Mouse (Mus musculus) left cerebral cortex, postnatal 10 days (tissue): ENCODE measurements at regions not wholly inside any gene's neighbourhood (a gene's known extent, or its start where the extent isn't known, plus 50 kb on each side); places are given as distances from the start of the nearest gene placed in this dataset.

Experiments
- DNase-seq, 2 experiments: peaks; one replicate each; pipeline ENCODE4 v3.0.0; 2021 to 2022; ENCODE audit warnings: low spot score in 2 of 2, mixed read lengths in 1 of 2; ENCODE audit errors: extremely low spot score in 1 of 2
- intact Hi-C: fragments of 180-260 bp; cut with DNase I; formaldehyde crosslinking; loops from one replicate; pipeline ENCODE4 v1.15.1; 2025

DNA sequence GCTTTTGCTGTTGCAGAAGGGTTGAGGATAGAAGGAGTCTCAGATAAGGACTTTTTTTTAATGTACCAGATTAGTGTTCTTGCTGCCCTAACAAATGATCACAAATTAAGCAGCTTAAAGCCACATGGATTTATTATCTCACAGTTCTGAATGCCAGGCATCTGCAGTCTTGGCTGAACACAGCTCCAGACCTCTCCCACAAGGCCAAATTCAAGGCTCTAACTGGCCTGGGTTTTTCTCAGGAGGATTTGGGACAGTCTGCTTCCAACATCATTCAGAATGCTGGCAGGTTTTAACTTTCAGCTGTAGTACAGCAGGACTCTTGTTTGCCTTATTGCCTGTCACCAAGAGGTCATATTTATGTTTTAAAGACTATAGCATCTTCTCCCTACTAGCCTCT lies 329.7 kb upstream of the Chrm2 start:
- intact Hi-C loops = no loop called here
- DNase-seq = no peak

DNA sequence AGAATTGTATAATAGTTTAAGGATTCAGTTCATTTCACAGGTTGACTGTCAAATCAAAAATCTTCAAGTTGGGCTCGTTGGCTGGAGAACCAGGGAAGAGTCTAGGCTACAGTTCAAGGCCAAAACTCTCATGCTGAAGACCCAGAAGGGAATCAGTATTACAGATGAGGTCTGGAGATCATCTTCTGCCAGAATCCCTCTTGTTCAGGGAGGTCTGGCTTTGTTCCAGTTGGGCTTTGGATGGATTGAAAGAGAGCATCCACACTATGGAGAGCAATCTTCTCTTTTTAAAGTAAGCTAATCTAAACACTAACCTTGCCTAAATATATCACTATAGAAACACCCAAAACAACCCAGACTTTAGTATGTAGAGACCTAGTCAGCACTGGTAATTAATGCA lies 327.5 kb upstream of the Chrm2 start:
- intact Hi-C loops = no loop called here
- DNase-seq = no peak

DNA sequence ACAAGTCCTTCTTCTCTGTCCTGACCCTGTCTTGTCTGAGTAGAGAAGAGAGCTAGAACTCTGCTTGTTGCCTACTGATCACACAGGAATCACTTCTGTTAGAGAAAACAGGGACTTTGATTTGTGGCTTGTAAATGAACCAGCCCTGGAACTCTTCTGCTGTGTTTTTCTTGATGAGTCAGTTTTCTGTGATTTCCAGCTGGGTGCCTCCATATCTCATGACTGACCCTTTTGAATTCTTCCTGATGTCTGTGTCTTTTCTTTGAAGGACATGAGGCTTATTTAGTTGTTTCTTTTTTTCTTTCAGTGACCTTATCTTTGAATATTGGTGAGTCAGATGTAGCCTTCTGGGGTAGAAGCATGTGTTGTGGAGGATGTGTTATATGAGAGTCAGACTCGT lies 323.0 kb upstream of the Chrm2 start:
- DNase-seq = no peak
- intact Hi-C loops = no loop called here

DNA sequence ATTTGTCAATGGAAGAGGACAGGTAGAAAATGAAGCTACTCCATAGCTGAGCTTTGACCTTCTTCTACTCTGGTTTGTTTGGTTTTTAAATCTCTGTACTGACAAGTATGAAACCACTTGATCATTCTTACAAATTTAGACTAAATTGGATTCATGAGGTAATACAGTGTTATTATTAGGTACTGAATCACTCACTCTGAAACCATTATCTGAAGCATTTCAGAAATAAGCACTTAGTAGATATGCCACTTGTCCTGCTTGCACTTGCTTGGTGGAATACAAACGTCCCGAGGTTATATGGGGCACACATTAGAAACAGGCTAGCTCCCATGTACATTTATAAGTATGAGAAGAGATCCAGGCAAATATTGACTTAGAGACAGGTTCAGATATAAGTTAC lies 319.2 kb upstream of the Chrm2 start:
- intact Hi-C loops = no loop called here
- DNase-seq = no peak

DNA sequence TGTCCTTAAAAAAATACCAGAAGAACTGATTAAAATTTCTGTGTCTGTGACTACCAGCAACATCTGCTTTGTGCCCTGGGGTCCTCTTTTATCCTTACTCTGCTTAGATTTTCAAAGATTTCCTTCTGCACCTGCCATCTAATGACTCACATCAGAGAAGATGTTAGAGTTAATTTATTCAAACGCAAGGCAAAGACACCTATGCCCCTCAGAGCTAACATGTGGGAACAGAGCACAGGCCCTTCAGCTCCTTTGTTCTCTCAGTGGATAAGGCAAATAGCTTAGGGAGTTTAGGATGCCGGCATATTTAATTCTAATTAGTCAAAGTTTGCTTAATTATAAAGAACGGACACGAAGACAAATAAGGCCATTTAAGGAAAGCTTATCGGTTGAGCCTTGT lies 308.3 kb upstream of the Chrm2 start:
- DNase-seq = no peak
- intact Hi-C loops = no loop called here

DNA sequence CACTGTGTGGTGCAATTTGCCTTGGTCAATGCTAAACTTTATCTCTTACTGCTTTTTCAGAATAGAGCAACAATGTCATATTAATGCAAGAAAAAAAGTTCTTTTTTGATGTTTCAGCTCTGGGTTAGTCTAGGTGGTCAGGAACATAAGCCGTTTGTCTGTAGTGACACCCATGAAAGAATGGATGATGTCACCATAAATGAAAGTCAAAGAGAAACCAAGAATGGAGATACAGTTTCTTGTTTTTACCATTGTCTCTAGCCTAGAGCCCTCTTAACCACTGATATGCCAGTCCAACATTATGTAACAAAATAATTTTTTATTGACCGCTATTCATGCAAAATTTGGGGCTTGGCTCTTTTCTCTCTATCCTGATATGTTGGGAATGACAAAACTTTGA lies 294.3 kb upstream of the Chrm2 start:
- DNase-seq = no peak
- intact Hi-C loops = no loop called here

DNA sequence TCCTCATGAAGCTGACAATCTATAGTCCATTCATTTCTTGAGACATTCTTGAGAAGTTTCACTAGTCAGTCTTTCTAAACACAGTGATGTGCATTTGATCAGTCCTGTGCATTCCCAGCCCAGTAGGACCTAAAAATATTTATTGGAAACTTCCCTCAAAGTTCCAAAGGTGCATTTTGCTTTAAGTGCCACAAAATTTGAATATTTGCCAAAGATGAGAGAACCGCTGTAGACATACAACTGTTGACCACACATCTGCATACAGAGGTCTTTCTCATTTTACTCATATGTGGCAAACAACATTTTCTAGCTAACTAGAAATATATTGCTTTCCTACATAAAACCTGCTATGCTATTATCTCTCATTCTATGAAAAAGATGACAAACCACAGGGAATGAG lies 293.8 kb upstream of the Chrm2 start:
- intact Hi-C loops = no loop called here
- DNase-seq = no peak

DNA sequence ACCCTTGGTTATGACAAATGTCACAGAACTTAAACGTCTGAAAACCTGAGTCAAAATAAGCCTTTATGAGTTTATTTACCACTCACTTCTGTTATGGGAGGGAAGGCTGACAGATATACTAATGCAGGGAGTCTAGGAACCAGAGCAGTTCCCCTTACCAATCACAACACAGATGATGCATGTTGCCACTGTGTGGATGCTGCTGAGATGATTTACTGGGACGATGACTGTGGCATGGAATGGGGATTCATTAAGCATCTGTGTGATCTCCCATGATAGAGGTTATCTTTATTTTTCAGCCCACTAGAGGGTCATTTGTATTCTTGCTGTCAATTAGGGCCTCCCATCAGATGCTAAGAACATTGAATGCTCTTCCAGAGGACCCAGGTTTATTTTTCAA lies 290.5 kb upstream of the Chrm2 start:
- intact Hi-C loops = no loop called here
- DNase-seq = no peak

DNA sequence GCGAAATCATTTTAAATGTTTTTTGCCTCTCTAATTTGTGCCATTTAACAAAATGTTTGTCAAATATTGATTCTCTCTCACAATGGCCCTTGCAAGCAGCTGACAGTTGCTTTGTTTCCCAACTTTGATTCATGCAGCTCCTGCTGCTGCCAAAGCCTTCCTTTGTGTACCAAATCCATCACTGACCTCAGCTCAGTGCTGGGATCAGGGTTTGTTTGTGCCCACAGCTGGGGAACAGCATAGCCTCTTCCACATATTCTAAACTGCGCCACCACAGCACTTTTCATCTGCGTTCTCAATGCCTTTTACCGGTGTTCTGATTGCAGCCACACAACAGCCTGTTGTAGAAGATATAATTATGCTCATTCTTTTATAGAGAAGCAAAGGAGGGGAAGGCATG lies 289.7 kb upstream of the Chrm2 start:
- intact Hi-C loops = no loop called here
- no peak for DNase-seq

DNA sequence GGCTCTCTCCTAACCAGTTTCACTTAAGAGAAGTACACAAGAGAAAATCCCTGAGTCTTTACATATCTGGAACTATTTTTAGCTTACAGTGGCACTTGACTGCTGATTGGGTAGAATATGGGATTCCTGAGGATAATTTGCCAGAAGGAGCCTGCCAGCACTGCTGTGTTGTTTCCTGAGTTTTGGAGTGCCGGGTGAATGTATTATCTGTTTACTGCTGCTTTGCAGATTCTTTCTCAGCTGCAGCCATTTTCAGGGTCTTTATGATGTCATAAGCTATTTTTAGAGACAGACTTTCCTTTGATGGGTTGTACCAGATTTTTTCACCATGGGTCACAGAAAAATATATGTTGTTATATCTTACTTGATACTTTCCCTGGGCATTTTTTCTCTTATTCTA lies 279.1 kb upstream of the Chrm2 start:
- DNase-seq = no peak
- intact Hi-C loops = no loop called here

DNA sequence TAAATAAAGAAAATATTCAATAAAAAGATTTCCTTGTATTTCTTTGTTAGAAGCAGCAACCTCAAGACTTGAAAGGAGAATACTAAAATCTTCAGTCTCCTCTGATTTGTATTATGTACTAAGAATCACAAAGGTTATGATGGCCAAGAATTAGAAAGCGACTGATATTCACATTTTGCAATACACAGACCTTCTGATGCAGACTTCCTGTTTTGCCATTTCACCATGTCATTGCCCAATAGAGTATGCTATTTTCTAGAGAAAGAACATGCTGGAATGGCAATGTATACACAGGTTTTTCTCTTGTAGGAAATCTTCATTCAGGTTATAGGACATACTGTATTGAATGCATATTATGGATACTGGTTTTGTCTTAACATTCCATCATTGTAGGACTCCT lies 250.7 kb upstream of the Chrm2 start:
- no peak for DNase-seq
- intact Hi-C loops = no loop called here

DNA sequence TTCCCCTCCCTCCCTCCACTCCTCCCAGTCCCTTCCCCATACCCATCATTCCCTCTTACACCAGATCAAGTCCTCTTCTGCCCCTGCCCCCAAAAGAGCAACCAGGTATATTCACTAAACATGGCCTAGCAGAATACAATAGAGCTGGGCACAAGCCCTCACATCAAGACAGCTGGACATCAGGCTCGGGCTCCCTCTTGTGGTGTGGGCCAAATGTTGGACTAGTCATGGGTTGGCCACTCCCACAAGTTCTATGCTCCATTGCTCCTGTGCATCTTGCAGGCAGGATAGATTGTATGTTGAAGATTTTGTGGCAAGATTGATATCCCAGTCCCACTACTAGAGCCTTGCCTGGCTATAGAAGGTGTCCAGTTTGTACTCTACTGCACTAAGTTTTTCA lies 240.6 kb upstream of the Chrm2 start:
- no peak for DNase-seq
- intact Hi-C loops = no loop called here

DNA sequence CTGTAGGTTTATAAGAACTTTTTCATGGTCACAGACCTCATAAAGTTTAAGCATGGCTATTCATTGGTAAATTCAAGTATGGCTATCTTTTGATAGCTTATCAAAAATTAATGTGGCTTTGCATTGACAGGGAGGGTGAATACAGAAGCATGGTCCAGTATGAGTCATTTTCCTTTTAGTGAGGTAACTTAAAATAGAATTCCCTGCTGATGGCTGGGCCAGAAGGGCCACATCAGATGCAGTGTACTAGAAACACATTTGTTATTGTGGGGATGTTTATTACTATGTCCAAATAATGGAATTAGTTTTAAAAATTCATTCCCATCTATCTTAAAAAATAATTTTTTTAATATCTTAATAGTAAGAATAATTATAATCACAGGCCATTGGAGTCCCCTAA lies 213.4 kb upstream of the Chrm2 start:
- intact Hi-C loops = no loop called here
- DNase-seq = no peak

DNA sequence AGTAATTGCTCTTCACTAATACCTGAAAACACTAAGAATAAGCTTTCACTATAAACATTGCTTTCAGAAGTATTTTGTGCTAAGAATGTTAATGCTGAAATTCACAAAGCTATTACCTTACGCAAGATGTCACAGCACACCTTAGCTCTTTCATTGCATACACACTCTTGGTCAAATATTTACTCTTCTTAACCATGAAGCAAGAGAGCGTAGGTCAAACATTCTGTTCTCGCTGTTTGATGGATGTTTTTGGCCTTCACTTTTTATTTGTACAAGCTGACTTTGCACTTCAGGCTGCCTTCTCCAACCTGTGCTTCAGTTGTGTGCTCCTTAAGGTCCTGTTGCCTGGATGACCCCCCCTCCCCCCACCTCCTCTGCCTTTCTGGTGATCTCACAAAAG lies 212.8 kb upstream of the Chrm2 start:
- intact Hi-C loops = no loop called here
- DNase-seq = no peak

DNA sequence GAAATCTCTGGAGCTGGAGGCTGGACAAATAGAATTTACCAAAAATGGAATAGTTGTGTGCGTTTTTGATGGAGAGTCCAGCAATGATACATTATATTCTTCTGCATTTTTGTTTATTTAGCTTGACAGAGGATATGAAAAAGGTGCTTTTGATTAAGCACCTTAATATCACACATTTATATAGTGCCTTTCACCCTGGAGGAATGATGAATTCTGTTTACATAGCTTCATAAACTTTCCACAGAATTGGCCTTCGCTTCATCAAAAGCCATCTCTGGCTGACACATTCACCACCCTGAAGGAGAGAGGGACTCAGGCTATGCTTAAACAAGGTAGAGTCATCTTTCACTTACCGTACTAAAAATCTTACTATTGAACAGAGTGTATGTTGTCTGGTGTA lies 208.0 kb upstream of the Chrm2 start:
- intact Hi-C loops = no loop called here
- DNase-seq = no peak

DNA sequence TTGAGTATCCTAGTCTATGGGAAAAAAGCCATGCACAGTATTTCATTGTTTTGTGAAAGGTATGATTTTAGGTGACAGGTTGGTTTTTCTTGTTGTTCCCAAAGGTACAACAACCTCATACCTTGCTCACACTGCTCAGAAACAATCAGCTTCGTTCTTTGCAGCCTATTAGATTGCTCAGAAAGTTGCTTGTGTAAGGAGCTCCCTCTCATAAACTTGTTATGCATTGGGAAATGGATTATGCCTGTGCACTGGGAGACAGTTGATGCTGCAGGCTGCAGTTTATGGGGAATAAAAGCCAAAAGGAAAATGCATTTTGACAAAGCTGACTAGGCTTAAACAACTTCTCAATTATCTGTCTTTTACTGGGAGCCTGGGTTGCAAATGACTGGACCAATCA lies 205.2 kb upstream of the Chrm2 start:
- DNase-seq = no peak
- intact Hi-C loops = no loop called here

DNA sequence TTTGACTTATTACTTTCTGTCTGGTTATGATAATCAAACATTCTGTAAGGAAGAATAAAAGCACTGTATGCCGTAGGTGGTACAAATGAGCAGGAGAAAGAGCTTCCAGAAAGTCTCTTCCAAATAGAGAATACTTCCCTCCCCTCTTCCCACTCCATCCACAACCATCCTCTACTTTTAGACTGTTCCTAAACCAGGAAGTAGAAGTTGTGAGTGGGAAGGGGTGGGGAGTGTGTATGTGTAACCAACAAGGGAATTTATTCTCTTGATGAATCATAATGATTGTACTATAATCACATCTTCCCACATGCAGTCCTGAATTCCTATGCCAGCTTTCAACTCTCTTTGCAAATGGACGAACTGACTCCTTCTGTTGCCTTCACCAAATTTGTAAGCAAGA lies 181.2 kb upstream of the Chrm2 start:
- DNase-seq = peak in 1 of 2 experiments; percentile 23
- intact Hi-C loops = no loop called here

DNA sequence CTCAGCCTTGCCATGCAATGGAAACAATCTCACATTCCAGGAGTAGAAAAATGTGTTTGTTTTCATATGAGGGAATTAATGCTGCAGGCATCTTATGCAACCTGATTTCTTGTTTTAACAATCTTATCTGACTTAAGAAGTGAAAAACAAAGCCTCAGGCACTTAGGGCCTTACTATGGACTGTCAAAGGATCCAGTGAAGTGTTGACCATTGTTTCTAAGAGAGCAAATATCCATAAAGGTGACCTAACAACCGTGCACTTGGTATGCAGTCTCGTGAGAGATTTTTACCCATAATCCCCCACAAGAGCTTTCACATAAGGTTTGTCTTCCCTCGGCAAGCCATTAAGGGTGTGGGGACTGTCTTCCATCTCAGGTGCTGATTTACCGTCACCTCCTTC lies 166.6 kb upstream of the Chrm2 start:
- DNase-seq = no peak
- intact Hi-C loops = no loop called here

DNA sequence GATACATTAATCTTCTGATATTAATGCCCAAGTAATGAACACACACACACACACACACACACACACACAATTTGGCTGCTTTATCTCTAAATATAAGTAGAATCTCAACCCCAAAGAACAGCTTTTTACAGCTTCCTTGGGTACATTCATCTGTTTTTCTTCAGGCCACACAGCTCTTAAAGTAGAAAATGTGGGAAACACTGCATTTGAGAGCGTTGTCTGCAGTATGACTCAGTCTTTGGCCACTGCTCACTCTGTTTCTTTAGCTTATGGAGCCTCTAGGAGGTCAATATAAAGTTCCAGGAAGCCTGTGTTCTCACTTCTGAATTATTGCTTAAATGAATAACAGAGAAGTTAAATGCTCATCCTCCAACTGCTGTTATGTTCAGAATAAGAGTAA lies 153.4 kb upstream of the Chrm2 start:
- intact Hi-C loops = no loop called here
- no peak for DNase-seq

DNA sequence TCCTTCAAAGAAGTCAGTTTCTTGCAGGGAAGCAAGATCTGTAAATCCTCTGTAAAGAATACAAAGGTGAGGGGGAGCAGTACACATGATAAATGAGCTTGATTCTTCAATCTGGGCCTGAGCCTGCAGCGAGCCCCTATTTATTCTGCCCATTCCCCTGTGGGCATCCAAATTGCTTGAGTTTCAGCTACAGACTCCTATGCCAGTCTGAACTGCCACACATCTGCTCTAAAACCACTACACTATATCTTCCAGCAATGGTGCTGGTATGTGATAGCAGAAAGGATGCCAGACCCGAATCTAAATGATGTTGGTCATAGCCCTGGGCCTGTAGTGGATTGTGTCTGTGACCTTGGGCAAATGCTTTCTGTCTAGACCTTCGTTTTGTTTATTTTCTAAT lies 140.9 kb upstream of the Chrm2 start:
- intact Hi-C loops = no loop called here
- DNase-seq = no peak

DNA sequence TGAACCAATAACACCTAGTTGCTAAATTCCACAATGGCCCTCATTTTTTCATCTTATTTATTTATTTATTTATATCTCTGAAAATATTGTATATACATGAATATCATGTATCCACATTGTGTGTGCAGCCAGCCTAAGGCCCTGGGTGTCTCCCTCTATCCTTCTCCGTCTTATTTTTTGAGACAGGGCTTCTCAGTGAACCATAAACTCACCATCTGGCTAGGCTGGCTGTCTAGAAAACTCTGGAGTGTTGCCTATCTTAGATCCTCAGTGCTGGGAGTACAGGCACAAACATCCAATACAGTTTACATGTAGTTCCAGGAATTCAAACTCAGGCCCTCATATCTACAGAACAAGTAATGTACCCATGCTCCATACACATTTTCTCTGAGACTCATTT lies 139.7 kb upstream of the Chrm2 start:
- DNase-seq = no peak
- intact Hi-C loops = no loop called here

DNA sequence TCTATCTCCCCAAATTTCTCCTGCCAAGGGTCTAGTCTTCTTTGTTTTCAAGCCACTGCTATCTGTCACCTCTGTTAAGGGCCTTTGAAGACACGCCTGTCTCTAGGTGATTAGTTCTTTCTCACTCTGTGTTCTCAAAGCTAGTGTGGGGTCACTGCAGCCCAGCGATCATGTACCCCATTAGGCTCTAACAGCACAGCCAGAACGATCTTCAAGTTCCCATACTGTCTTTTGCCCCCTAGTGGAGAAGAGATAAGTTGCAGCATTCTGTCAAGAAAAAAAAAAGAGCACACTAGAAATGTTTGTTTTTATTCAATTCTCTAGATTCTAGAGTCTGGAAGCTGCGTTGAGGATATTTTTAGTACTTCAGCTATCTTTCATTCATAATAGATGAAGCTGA lies 138.8 kb upstream of the Chrm2 start:
- intact Hi-C loops = no loop called here

More for the DNA sequence above, 138.8 kb upstream of the Chrm2 start:
- no peak for DNase-seq
